Mouse (Mus musculus): ENCODE results near the gene Olfr693. TPM values are rescaled to one million over a fixed set of nuclear protein-coding genes. Genes with fewer than 3 reads are reported as not detected.

The Olfr693 gene
- not detected in 2 replicates for polyA plus RNA-seq (2015; fragmentation: Nextera tagmentation; extraction: Ambion mirVana)

DNA sequence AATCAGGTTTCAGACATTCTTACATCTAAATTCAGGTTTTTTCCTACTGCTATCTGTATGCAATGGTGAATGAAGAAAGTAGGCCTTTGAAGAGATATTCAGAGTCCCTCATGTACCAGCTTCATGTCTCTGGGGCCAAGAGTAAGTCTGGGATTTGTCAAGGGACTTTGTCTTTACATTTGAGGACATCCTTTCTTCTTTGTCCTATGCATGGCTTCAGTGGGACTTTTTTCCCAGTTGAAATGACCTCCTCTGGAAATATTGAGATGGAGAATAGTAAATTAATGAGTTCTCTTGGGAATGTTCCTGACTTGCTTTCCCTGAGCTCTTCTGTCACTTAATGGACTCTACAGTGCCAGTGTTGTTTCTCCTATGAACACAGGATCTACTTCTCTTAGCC lies at the start of gene Olfr693:
Gene Olfr693, minus strand, starts transcription at position 101 of the 400 bp plus-strand sequence.

DNA sequence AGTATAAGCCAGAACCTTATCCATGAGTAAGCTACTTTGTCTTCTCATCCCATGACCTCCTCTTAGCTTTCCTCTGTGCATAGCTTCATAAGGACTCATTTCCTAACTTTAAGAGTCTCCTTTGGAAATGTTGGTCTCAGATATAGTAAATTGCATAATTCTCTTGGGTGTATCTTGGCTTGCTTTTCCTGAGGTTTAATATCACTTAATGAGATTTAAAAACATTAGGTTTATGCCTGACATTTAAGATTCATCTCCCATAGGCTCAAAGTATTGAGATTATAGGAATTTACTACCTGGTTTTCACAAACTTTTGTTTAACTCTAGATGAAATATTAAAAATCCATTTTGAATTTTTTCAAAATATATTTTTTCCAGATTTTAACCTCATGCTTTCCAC lies 35.9 kb upstream of the Olfr693 start, which contains the start of gene Olfr695:
Gene Olfr695, minus strand, starts transcription at position 101 of the 400 bp plus-strand sequence.

DNA sequence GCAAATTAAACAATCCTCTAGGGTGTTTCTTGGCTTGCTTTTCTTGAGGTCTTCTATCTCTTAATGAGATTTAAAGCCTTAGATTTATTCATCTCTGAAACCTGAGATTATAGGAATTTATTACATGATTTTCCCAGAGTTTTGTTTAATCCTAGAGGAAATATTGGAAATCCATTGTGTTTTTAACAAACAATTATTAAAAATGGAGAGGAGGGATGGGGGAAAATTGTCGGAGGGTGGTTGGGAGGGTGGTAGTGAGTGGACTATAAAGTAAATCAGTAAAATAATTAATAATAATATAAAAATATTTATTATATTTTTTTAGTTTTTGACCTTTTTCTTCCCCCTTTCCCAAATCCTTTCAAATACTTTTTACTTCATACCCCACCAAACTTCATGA lies 11.3 kb upstream of the Olfr693 start, which contains the start of gene Olfr694:
Gene Olfr694, minus strand, starts transcription at position 101 of the 400 bp plus-strand sequence.

Other genes with a start within 250 kb of the Olfr693 start
- not detected in 2 replicates for gene Olfr694, start 11.2 kb upstream of the Olfr693 start, polyA plus RNA-seq (2015; fragmentation: Nextera tagmentation; extraction: Ambion mirVana)
- gene Olfr695, start 35.8 kb upstream of the Olfr693 start, polyA plus RNA-seq (2015; fragmentation: Nextera tagmentation; extraction: Ambion mirVana) = not detected in 2 replicates
- gene Olfr697, start 61.9 kb upstream of the Olfr693 start, polyA plus RNA-seq (2015; fragmentation: Nextera tagmentation; extraction: Ambion mirVana) = not detected in 2 replicates
- not detected in 2 replicates for gene Olfr698, start 74.8 kb upstream of the Olfr693 start, polyA plus RNA-seq (2015; fragmentation: Nextera tagmentation; extraction: Ambion mirVana)
- not detected in 2 replicates for gene Olfr699, start 112.6 kb upstream of the Olfr693 start, polyA plus RNA-seq (2015; fragmentation: Nextera tagmentation; extraction: Ambion mirVana)
- not detected in 2 replicates for gene Olfr700, start 128.2 kb upstream of the Olfr693 start, polyA plus RNA-seq (2015; fragmentation: Nextera tagmentation; extraction: Ambion mirVana)
- 0.04 TPM in 1 of 2 replicates, not detected in the other for gene Olfr701, start 133.5 kb upstream of the Olfr693 start, polyA plus RNA-seq (2015; fragmentation: Nextera tagmentation; extraction: Ambion mirVana)
- not detected in 2 replicates for gene Olfr702, start 153.3 kb upstream of the Olfr693 start, polyA plus RNA-seq (2015; fragmentation: Nextera tagmentation; extraction: Ambion mirVana)
- not detected in 2 replicates for gene Olfr703, start 162.8 kb upstream of the Olfr693 start, polyA plus RNA-seq (2015; fragmentation: Nextera tagmentation; extraction: Ambion mirVana)
- not detected in 2 replicates for gene Olfr704, start 182.6 kb upstream of the Olfr693 start, polyA plus RNA-seq (2015; fragmentation: Nextera tagmentation; extraction: Ambion mirVana)
- gene Olfr705, start 196.3 kb upstream of the Olfr693 start, polyA plus RNA-seq (2015; fragmentation: Nextera tagmentation; extraction: Ambion mirVana) = not detected in 2 replicates
- not detected in 2 replicates for gene Olfr706, start 207.6 kb upstream of the Olfr693 start, polyA plus RNA-seq (2015; fragmentation: Nextera tagmentation; extraction: Ambion mirVana)
- gene Olfr707, start 220.7 kb upstream of the Olfr693 start, polyA plus RNA-seq (2015; fragmentation: Nextera tagmentation; extraction: Ambion mirVana) = not detected in 2 replicates
- gene Olfr1532-ps1, start 227.4 kb upstream of the Olfr693 start, polyA plus RNA-seq (2015; fragmentation: Nextera tagmentation; extraction: Ambion mirVana) = not detected in 2 replicates